Mouse (Mus musculus): ENCODE results near the gene Ptgfr. TPM values are rescaled to one million over a fixed set of nuclear protein-coding genes. Genes with fewer than 3 reads are reported as not detected.

Ptgfr gene
- polyA plus RNA-seq, 1 experiment from 2014 or later, result 0.80 TPM

GRCm38 (mm10) chr3:151788622-151789021 lies 48.8 kb downstream of the Ptgfr start:
- no peaks in the 10 kb centered on the region for H3K4me1 ChIP-seq (ENCODE audit: control insufficient read depth, insufficient read depth, low read length)
- WGBS (ENCODE audit: insufficient replicate concordance), result 80% methylated on average over 8 of the region's 8 CpGs
- no peaks in the 10 kb centered on the region for H3K27me3 ChIP-seq (ENCODE audit: control insufficient read depth, insufficient read depth, low read length)
- no peak overlapping the region for H3K4me2 ChIP-seq
- ATAC-seq (replicated peaks; ENCODE audit: insufficient number of reproducible peaks, low FRiP score, low TSS enrichment), result no peak
- no peak overlapping the region for H3K4me3 ChIP-seq (ENCODE audit: low read depth, low read length)
- H3K27ac ChIP-seq (ENCODE audit: low read depth, low read length), result no peak overlapping the region
- H3K9ac ChIP-seq (ENCODE audit: low read depth, low read length), result no peak overlapping the region
- H3K9me3 ChIP-seq (replicated peaks; ENCODE audit: control insufficient read depth, low read length), result no peaks in the 10 kb centered on the region
- H3K36me3 ChIP-seq (ENCODE audit: control insufficient read depth, insufficient read depth, low read length), result no peaks in the 10 kb centered on the region

GRCm38 (mm10) chr3:151775089-151775488 lies 62.3 kb downstream of the Ptgfr start:
- no peaks in the 10 kb centered on the region for H3K27me3 ChIP-seq (ENCODE audit: control insufficient read depth, insufficient read depth, low read length)
- no peak overlapping the region for H3K9ac ChIP-seq (ENCODE audit: low read depth, low read length)
- ATAC-seq (replicated peaks; ENCODE audit: insufficient number of reproducible peaks, low FRiP score, low TSS enrichment), result no peak
- WGBS (ENCODE audit: insufficient replicate concordance), result 60% methylated on average over 4 of the region's 4 CpGs
- H3K9me3 ChIP-seq (replicated peaks; ENCODE audit: control insufficient read depth, low read length), result no peaks in the 10 kb centered on the region
- no peak overlapping the region for H3K4me2 ChIP-seq
- no peaks in the 10 kb centered on the region for H3K36me3 ChIP-seq (ENCODE audit: control insufficient read depth, insufficient read depth, low read length)
- no peak overlapping the region for H3K4me3 ChIP-seq (ENCODE audit: low read depth, low read length)
- no peak overlapping the region for H3K27ac ChIP-seq (ENCODE audit: low read depth, low read length)
- H3K4me1 ChIP-seq (ENCODE audit: control insufficient read depth, insufficient read depth, low read length), result no peaks in the 10 kb centered on the region

- H3K4me3 ChIP-seq (ENCODE audit: low read depth, low read length), result no peak overlapping the region
- no peak for ATAC-seq (replicated peaks; ENCODE audit: insufficient number of reproducible peaks, low FRiP score, low TSS enrichment)
- no peaks in the 10 kb centered on the region for H3K27me3 ChIP-seq (ENCODE audit: control insufficient read depth, insufficient read depth, low read length)
- no peak overlapping the region for H3K27ac ChIP-seq (ENCODE audit: low read depth, low read length)
- no peaks in the 10 kb centered on the region for H3K4me1 ChIP-seq (ENCODE audit: control insufficient read depth, insufficient read depth, low read length)
- H3K4me2 ChIP-seq, result no peak overlapping the region
- H3K9me3 ChIP-seq (replicated peaks; ENCODE audit: control insufficient read depth, low read length), result no peaks in the 10 kb centered on the region
- WGBS (ENCODE audit: insufficient replicate concordance), result 57% methylated on average over 3 of the region's 3 CpGs
- no peaks in the 10 kb centered on the region for H3K36me3 ChIP-seq (ENCODE audit: control insufficient read depth, insufficient read depth, low read length)
- no peak overlapping the region for H3K9ac ChIP-seq (ENCODE audit: low read depth, low read length)
These were observed 66.4 kb downstream of the Ptgfr start for GRCm38 (mm10) chr3:151771074-151771473.

GRCm38 (mm10) chr3:151749737-151750136 lies 87.7 kb downstream of the Ptgfr start, which contains the start of gene Ifi44:
Gene Ifi44, minus strand, starts transcription at chr3:151749960.
- 62% methylated on average over 7 of the region's 7 CpGs for WGBS (ENCODE audit: insufficient replicate concordance)
- no peaks in the 10 kb centered on the region for H3K36me3 ChIP-seq (ENCODE audit: control insufficient read depth, insufficient read depth, low read length)
- H3K9ac ChIP-seq (ENCODE audit: low read depth, low read length), result no peak within 1 kb of the TSS
- H3K9me3 ChIP-seq (replicated peaks; ENCODE audit: control insufficient read depth, low read length), result no peaks in the 10 kb centered on the region
- no peaks in the 10 kb centered on the region for H3K27me3 ChIP-seq (ENCODE audit: control insufficient read depth, insufficient read depth, low read length)
- no peak within 1 kb of the TSS for H3K4me2 ChIP-seq
- H3K4me3 ChIP-seq (ENCODE audit: low read depth, low read length), result no peak within 1 kb of the TSS
- H3K27ac ChIP-seq (ENCODE audit: low read depth, low read length), result no peak within 1 kb of the TSS
- no peaks in the 10 kb centered on the region for H3K4me1 ChIP-seq (ENCODE audit: control insufficient read depth, insufficient read depth, low read length)
- no peak for ATAC-seq (replicated peaks; ENCODE audit: insufficient number of reproducible peaks, low FRiP score, low TSS enrichment)

- 75% methylated on average over 1 of the region's 1 CpGs for WGBS (ENCODE audit: insufficient replicate concordance)
- ATAC-seq (replicated peaks; ENCODE audit: insufficient number of reproducible peaks, low FRiP score, low TSS enrichment), result no peak
- H3K4me1 ChIP-seq (ENCODE audit: control insufficient read depth, insufficient read depth, low read length), result no peaks in the 10 kb centered on the region
- H3K27ac ChIP-seq (ENCODE audit: low read depth, low read length), result no peak overlapping the region
- H3K27me3 ChIP-seq (ENCODE audit: control insufficient read depth, insufficient read depth, low read length), result no peaks in the 10 kb centered on the region
- H3K4me3 ChIP-seq (ENCODE audit: low read depth, low read length), result no peak overlapping the region
- no peaks in the 10 kb centered on the region for H3K9me3 ChIP-seq (replicated peaks; ENCODE audit: control insufficient read depth, low read length)
- no peak overlapping the region for H3K9ac ChIP-seq (ENCODE audit: low read depth, low read length)
- H3K36me3 ChIP-seq (ENCODE audit: control insufficient read depth, insufficient read depth, low read length), result no peaks in the 10 kb centered on the region
- no peak overlapping the region for H3K4me2 ChIP-seq
These were observed 88.9 kb downstream of the Ptgfr start for GRCm38 (mm10) chr3:151748514-151748913.

Other genes starting within 250 kb of the Ptgfr start
- 0.32 and 0.53 TPM in 2 replicates for gene Ifi44, start 87.7 kb downstream of the Ptgfr start, polyA plus RNA-seq (2014; fragmentation: Nextera tagmentation; extraction: Ambion mirVana)
- 0.11 TPM in 1 of 2 replicates, not detected in the other for gene Ifi44l, start 74.7 kb downstream of the Ptgfr start, polyA plus RNA-seq (2014; fragmentation: Nextera tagmentation; extraction: Ambion mirVana)

Measured in heart, embryonic 11.5 days (tissue).